Mouse (Mus musculus) lung, adult 2 months (tissue): ENCODE results near the gene Shank2.

Source experiments
- CTCF ChIP-seq: fragments of 200-500 bp; IDR thresholded peaks from 2 replicates; pipeline ENCODE4 v1.5.1; 2011; ENCODE audit warnings: mild to moderate bottlenecking, low read length, control low read depth; ENCODE audit not compliant: insufficient read depth
- POLR2A ChIP-seq: fragments of 200-500 bp; IDR thresholded peaks from 2 replicates; pipeline ENCODE4 v1.6.1; 2011; ENCODE audit warnings: low read depth, mild to moderate bottlenecking, control low read depth, low read length, borderline replicate concordance; ENCODE audit errors: extremely low read depth

- TF ChIP-seq POLR2A (no peak), CTCF (no peak)
These were observed 237.3 kb downstream of the Shank2 start for GRCm38 (mm10) chr7:144238992-144239391.
